Mouse (Mus musculus): ENCODE results near the gene Sept9.

GRCm38 (mm10) chr11:117216713-117217112 is 17.3 kb downstream of the Sept9 start:
- TF ChIP-seq TAL1 (IDR thresholded peaks at IDR 0.05; ENCODE audit: low read length) (no peak), GATA1 (IDR thresholded peaks at IDR 0.05; ENCODE audit: low read length) (no peak)
